Mouse (Mus musculus): ENCODE measurements at regions not wholly inside any gene's neighbourhood (a gene's known extent, or its start where the extent isn't known, plus 50 kb on each side); places are given as distances from the start of the nearest gene placed in this dataset.
A peak's percentile ranks its signal among the peaks of the same experiment; 100 is the strongest.

- no peak for ATAC-seq (replicated peaks in 1 of 2; ENCODE audit: insufficient read depth in 1 of 2, low FRiP score in 2 of 2, low TSS enrichment in 1 of 2, low read depth in 1 of 2, poor library complexity in 2 of 2, severe bottlenecking in 2 of 2)
Observed at GRCm38 (mm10) chr10:37250934-37251521, 112.3 kb upstream of the Marcks start.

GRCm38 (mm10) chr10:37250157-37250556 is 111.4 kb upstream of the Marcks start:
- ATAC-seq (replicated peaks in 1 of 2; ENCODE audit: insufficient read depth in 1 of 2, low FRiP score in 2 of 2, low TSS enrichment in 1 of 2, low read depth in 1 of 2, poor library complexity in 2 of 2, severe bottlenecking in 2 of 2), result no peak

GRCm38 (mm10) chr10:37249511-37249910 is 110.8 kb upstream of the Marcks start:
- ATAC-seq (replicated peaks in 1 of 2; ENCODE audit: insufficient read depth in 1 of 2, low FRiP score in 2 of 2, low TSS enrichment in 1 of 2, low read depth in 1 of 2, poor library complexity in 2 of 2, severe bottlenecking in 2 of 2), result 0 out of 4 replicates have a peak, but pooled peaks of 1 of the 2 experiments have one; percentile 21

GRCm38 (mm10) chr10:37247121-37247520 is 108.4 kb upstream of the Marcks start:
- no peak for ATAC-seq (replicated peaks in 1 of 2; ENCODE audit: insufficient read depth in 1 of 2, low FRiP score in 2 of 2, low TSS enrichment in 1 of 2, low read depth in 1 of 2, poor library complexity in 2 of 2, severe bottlenecking in 2 of 2)

- ATAC-seq (replicated peaks in 1 of 2; ENCODE audit: insufficient read depth in 1 of 2, low FRiP score in 2 of 2, low TSS enrichment in 1 of 2, low read depth in 1 of 2, poor library complexity in 2 of 2, severe bottlenecking in 2 of 2), result no peak
Observed at GRCm38 (mm10) chr10:37243136-37243535, 104.4 kb upstream of the Marcks start.

- ATAC-seq (replicated peaks in 1 of 2; ENCODE audit: insufficient read depth in 1 of 2, low FRiP score in 2 of 2, low TSS enrichment in 1 of 2, low read depth in 1 of 2, poor library complexity in 2 of 2, severe bottlenecking in 2 of 2), result no peak
Observed at GRCm38 (mm10) chr10:37241821-37242263, 103.1 kb upstream of the Marcks start.

- ATAC-seq (replicated peaks in 1 of 2; ENCODE audit: insufficient read depth in 1 of 2, low FRiP score in 2 of 2, low TSS enrichment in 1 of 2, low read depth in 1 of 2, poor library complexity in 2 of 2, severe bottlenecking in 2 of 2), result no peak
Observed at GRCm38 (mm10) chr10:37240634-37241033, 101.9 kb upstream of the Marcks start.

GRCm38 (mm10) chr10:37240201-37240600 is 101.5 kb upstream of the Marcks start:
- no peak for ATAC-seq (replicated peaks in 1 of 2; ENCODE audit: insufficient read depth in 1 of 2, low FRiP score in 2 of 2, low TSS enrichment in 1 of 2, low read depth in 1 of 2, poor library complexity in 2 of 2, severe bottlenecking in 2 of 2)

GRCm38 (mm10) chr10:37236001-37236822 is 97.5 kb upstream of the Marcks start:
- ATAC-seq (replicated peaks in 1 of 2; ENCODE audit: insufficient read depth in 1 of 2, low FRiP score in 2 of 2, low TSS enrichment in 1 of 2, low read depth in 1 of 2, poor library complexity in 2 of 2, severe bottlenecking in 2 of 2), result peak; percentile 26 to 33; a peak in 3 of 4 replicates

- peak; percentile 74 to 81 for ATAC-seq (replicated peaks in 1 of 2; ENCODE audit: insufficient read depth in 1 of 2, low FRiP score in 2 of 2, low TSS enrichment in 1 of 2, low read depth in 1 of 2, poor library complexity in 2 of 2, severe bottlenecking in 2 of 2)
Observed at GRCm38 (mm10) chr10:37231936-37232556, 93.3 kb upstream of the Marcks start.

- no peak for ATAC-seq (replicated peaks in 1 of 2; ENCODE audit: insufficient read depth in 1 of 2, low FRiP score in 2 of 2, low TSS enrichment in 1 of 2, low read depth in 1 of 2, poor library complexity in 2 of 2, severe bottlenecking in 2 of 2)
Observed at GRCm38 (mm10) chr10:37231159-37231558, 92.4 kb upstream of the Marcks start.

GRCm38 (mm10) chr10:37227889-37228288 is 89.2 kb upstream of the Marcks start:
- ATAC-seq (replicated peaks in 1 of 2; ENCODE audit: insufficient read depth in 1 of 2, low FRiP score in 2 of 2, low TSS enrichment in 1 of 2, low read depth in 1 of 2, poor library complexity in 2 of 2, severe bottlenecking in 2 of 2), result no peak; a peak in 1 of 4 replicates

GRCm38 (mm10) chr10:37221730-37222129 is 83.0 kb upstream of the Marcks start:
- no peak for ATAC-seq (replicated peaks in 1 of 2; ENCODE audit: insufficient read depth in 1 of 2, low FRiP score in 2 of 2, low TSS enrichment in 1 of 2, low read depth in 1 of 2, poor library complexity in 2 of 2, severe bottlenecking in 2 of 2)

GRCm38 (mm10) chr10:37220434-37220833 is 81.7 kb upstream of the Marcks start:
- ATAC-seq (replicated peaks in 1 of 2; ENCODE audit: insufficient read depth in 1 of 2, low FRiP score in 2 of 2, low TSS enrichment in 1 of 2, low read depth in 1 of 2, poor library complexity in 2 of 2, severe bottlenecking in 2 of 2), result no peak

GRCm38 (mm10) chr10:37219936-37220335 is 81.2 kb upstream of the Marcks start:
- ATAC-seq (replicated peaks in 1 of 2; ENCODE audit: insufficient read depth in 1 of 2, low FRiP score in 2 of 2, low TSS enrichment in 1 of 2, low read depth in 1 of 2, poor library complexity in 2 of 2, severe bottlenecking in 2 of 2), result no peak

- ATAC-seq (replicated peaks in 1 of 2; ENCODE audit: insufficient read depth in 1 of 2, low FRiP score in 2 of 2, low TSS enrichment in 1 of 2, low read depth in 1 of 2, poor library complexity in 2 of 2, severe bottlenecking in 2 of 2), result no peak
Observed at GRCm38 (mm10) chr10:37219381-37219780, 80.7 kb upstream of the Marcks start.

GRCm38 (mm10) chr10:37214656-37215055 is 75.9 kb upstream of the Marcks start:
- no peak for ATAC-seq (replicated peaks in 1 of 2; ENCODE audit: insufficient read depth in 1 of 2, low FRiP score in 2 of 2, low TSS enrichment in 1 of 2, low read depth in 1 of 2, poor library complexity in 2 of 2, severe bottlenecking in 2 of 2)

- no peak for ATAC-seq (replicated peaks in 1 of 2; ENCODE audit: insufficient read depth in 1 of 2, low FRiP score in 2 of 2, low TSS enrichment in 1 of 2, low read depth in 1 of 2, poor library complexity in 2 of 2, severe bottlenecking in 2 of 2)
Observed at GRCm38 (mm10) chr10:37212350-37213035, 73.8 kb upstream of the Marcks start.
